Mouse (Mus musculus): ENCODE measurements around the gene Col15a1. TPM values are rescaled to one million over a fixed set of nuclear protein-coding genes. Genes with fewer than 3 reads are reported as not detected.
A peak's percentile ranks its signal among the peaks of the same experiment; 100 is the strongest.

Gene Col15a1
- polyA plus RNA-seq (2015; fragmentation: Nextera tagmentation; extraction: Ambion mirVana) = 18.3 and 19.3 TPM in 2 replicates

- ATAC-seq (ENCODE audit: insufficient number of reproducible peaks, insufficient read depth, low FRiP score, low TSS enrichment, low read depth) = no peak
- Histone ChIP-seq H3K9ac (peak within 1 kb of the TSS; percentile 72), H3K4me2 (peak within 1 kb of the TSS; percentile 94), H3K9me3 (no peaks in the 10 kb centered on the region), H3K4me3 (peak within 1 kb of the TSS; percentile 58), H3K27me3 (peaks cover 70% of the 10 kb centered on the region), H3K27ac (0 out of 2 replicates have a peak within 1 kb of the TSS, but pooled peaks have one; percentile 28), H3K36me3 (no peaks in the 10 kb centered on the region), H3K4me1 (peaks cover 22% of the 10 kb centered on the region)
- WGBS = 1% methylated on average over 37 of the region's 45 CpGs
Measured at GRCm38 (mm10) chr4:47207969-47208420, at the start of gene Col15a1. Gene Col15a1, plus strand, starts transcription at chr4:47208161.

DNA sequence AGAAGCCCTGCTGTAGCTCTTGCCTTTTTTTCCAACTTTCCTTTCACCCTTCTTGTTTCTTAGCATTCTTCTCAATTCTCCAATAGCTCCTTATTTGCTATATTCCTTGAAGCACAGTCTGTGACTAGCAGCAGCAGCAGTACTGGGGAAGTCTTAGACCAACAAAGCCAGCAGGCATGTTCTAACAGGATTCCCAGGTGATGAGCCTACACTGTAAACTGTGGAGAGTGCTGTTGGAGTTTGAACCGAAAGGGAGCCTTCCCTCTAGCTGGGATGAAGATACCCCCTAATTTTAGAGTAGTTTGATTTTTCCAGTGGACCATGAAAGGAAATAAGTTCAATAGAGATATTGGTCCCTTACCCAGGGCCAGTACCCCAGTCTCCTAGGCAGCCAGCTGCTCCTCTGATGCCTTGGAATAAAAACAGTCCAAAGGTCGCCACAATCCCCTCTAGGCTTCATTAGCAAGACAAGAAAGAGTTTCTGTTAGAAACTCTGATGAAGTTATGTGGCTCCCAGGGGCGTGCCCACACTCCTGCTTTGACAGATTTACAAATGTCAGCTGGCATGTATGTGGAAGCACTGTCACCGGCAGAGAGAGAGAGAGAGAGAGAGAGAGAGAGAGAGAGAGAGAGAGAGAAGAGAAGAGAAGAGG, 46.7 kb upstream of the Col15a1 start:
- no peak for ATAC-seq (ENCODE audit: insufficient number of reproducible peaks, insufficient read depth, low FRiP score, low TSS enrichment, low read depth)
- H3K9me3 ChIP-seq = no peaks in the 10 kb centered on the region
- WGBS = 6% methylated on average over 4 of the region's 4 CpGs
- H3K4me2 ChIP-seq = peak overlapping the region; percentile 2; the same call in 1 of the 2 replicates
- no peaks in the 10 kb centered on the region for H3K36me3 ChIP-seq
- no peak overlapping the region for H3K9ac ChIP-seq
- H3K27me3 ChIP-seq = no peaks in the 10 kb centered on the region
- H3K4me1 ChIP-seq = peaks cover 8% of the 10 kb centered on the region; the same call in 1 of the 2 replicates
- no peak overlapping the region for H3K27ac ChIP-seq
- no peak overlapping the region for H3K4me3 ChIP-seq

DNA sequence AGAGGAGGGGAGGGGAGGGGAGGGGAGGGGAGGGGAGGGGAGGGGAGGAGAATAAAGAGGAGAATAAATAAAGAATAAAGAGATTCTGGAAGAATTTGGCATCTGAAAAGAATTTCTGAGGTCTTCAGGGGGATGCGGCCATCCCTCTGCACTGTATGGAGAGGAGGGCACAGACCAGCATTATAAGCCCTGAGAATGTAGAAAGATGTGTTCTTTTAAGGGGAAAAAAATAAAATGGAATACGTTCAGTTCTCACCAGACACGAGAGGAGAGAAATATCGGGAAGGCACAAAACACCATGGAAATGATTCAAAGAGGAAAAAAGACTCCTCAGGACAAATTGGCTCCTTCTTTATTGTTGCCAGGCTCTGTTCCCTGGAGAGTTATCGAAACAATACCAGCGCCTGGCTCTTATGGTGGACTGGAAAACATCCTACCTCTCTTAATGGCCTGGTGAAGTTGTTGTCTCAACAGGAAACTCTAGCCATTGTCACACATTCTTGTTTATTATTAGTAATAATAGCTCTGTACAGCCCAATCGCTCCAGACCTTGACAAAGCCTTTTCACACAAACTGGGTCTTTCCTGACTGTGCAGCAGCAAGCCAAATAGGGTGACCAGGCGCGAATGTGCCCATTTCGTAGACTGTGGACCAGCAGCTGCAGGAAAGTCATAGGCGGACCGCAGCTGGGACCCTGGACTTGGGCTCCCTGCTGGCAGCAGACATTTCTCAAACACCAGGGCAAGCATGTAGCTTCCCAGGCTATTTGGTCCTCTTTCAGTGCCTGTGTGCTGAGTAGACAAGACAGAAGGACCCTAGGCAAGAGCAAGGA, 46.0 kb upstream of the Col15a1 start:
- no peaks in the 10 kb centered on the region for H3K27me3 ChIP-seq
- H3K4me3 ChIP-seq = no peak overlapping the region
- no peaks in the 10 kb centered on the region for H3K36me3 ChIP-seq
- no peaks in the 10 kb centered on the region for H3K9me3 ChIP-seq
- ATAC-seq (ENCODE audit: insufficient number of reproducible peaks, insufficient read depth, low FRiP score, low TSS enrichment, low read depth) = no peak
- no peak overlapping the region for H3K4me2 ChIP-seq
- H3K27ac ChIP-seq = no peak overlapping the region
- peaks cover 8% of the 10 kb centered on the region; the same call in 1 of the 2 replicates for H3K4me1 ChIP-seq
- 61% methylated on average over 12 of the region's 12 CpGs for WGBS
- H3K9ac ChIP-seq = no peak overlapping the region

- WGBS = 68% methylated on average over 1 of the region's 1 CpGs
- Histone ChIP-seq H3K4me1 (no peaks in the 10 kb centered on the region), H3K9me3 (no peaks in the 10 kb centered on the region), H3K4me3 (no peak overlapping the region), H3K36me3 (no peaks in the 10 kb centered on the region), H3K27ac (no peak overlapping the region), H3K9ac (no peak overlapping the region), H3K27me3 (no peaks in the 10 kb centered on the region), H3K4me2 (no peak overlapping the region)
- ATAC-seq (ENCODE audit: insufficient number of reproducible peaks, insufficient read depth, low FRiP score, low TSS enrichment, low read depth) = no peak
Measured at GRCm38 (mm10) chr4:47172314-47172713, 35.6 kb upstream of the Col15a1 start.

- no peak for ATAC-seq (ENCODE audit: insufficient number of reproducible peaks, insufficient read depth, low FRiP score, low TSS enrichment, low read depth)
- 81% methylated on average over 8 of the region's 8 CpGs for WGBS
- H3K27ac ChIP-seq = no peak overlapping the region
Measured at GRCm38 (mm10) chr4:47177101-47177500, 30.9 kb upstream of the Col15a1 start.

DNA sequence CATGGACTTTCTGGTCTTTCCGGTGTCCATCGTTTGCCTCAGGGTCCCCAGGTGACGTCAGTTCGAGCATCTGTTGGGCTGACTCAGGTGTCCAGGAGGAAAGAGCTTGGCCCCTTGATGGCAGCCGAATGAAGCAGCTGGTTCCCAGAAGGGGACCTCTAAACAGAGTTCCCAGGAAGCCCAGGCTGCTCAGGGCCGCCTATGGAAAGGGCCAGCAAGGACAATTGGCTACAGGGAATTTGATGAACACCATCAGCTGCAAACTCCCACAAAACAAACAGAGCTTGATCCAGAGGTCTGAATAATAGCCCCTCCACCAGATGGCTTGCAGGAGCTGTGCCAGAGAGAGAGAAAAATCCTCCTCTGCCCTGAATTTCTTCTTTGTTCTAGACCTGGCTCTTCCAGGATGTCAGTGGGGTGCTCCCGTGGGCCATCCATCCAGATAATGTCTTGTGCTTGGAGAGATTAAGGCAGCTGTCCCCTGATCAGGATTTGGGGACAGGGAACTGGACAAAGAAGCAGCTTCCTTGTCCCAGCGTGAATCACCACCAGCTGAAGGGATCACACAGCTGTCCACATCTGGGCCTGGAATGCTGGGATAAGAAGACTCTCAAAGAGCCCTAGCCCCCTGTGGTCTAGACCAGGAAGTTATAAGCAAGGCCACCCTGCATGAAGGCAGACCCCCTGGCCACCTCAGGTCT, 29.6 kb upstream of the Col15a1 start:
- no peaks in the 10 kb centered on the region for H3K4me1 ChIP-seq
- 69% methylated on average over 8 of the region's 8 CpGs for WGBS
- H3K4me2 ChIP-seq = no peak overlapping the region
- no peak overlapping the region for H3K4me3 ChIP-seq
- H3K36me3 ChIP-seq = no peaks in the 10 kb centered on the region
- no peak overlapping the region for H3K9ac ChIP-seq
- H3K9me3 ChIP-seq = no peaks in the 10 kb centered on the region
- H3K27me3 ChIP-seq = no peaks in the 10 kb centered on the region
- no peak for ATAC-seq (ENCODE audit: insufficient number of reproducible peaks, insufficient read depth, low FRiP score, low TSS enrichment, low read depth)
- no peak overlapping the region for H3K27ac ChIP-seq

More at GRCm38 (mm10) chr4:47177101-47177500, 30.9 kb upstream of the Col15a1 start:
- no peak overlapping the region for H3K9ac ChIP-seq
- H3K9me3 ChIP-seq = no peaks in the 10 kb centered on the region
- no peak overlapping the region for H3K4me3 ChIP-seq
- no peaks in the 10 kb centered on the region for H3K4me1 ChIP-seq
- no peak overlapping the region for H3K4me2 ChIP-seq
- H3K36me3 ChIP-seq = no peaks in the 10 kb centered on the region
- no peaks in the 10 kb centered on the region for H3K27me3 ChIP-seq

DNA sequence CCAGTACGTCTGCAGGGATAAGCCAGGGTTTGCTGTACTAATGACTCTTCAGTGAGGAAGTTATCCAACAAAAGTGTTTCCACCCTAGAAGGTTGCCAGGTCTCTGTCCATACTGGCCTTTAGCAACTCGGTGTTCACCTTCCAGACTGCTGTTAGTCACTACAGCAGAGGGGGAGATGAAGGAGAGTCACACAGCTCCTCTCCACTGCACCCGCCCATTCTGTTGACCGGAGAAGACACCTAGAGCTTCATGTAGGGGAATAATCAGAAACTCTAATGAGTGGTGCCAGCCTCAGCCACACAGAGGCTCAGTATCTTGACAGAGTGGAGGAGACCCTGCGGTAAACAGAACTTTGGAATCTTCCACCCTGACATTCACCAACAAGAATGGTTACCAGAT, 28.4 kb upstream of the Col15a1 start:
- H3K27ac ChIP-seq = no peak overlapping the region
- ATAC-seq (ENCODE audit: insufficient number of reproducible peaks, insufficient read depth, low FRiP score, low TSS enrichment, low read depth) = no peak
- H3K4me2 ChIP-seq = no peak overlapping the region
- H3K4me1 ChIP-seq = no peaks in the 10 kb centered on the region
- no peak overlapping the region for H3K4me3 ChIP-seq
- 72% methylated on average over 5 of the region's 5 CpGs for WGBS
- H3K36me3 ChIP-seq = no peaks in the 10 kb centered on the region
- no peaks in the 10 kb centered on the region for H3K27me3 ChIP-seq
- no peak overlapping the region for H3K9ac ChIP-seq
- H3K9me3 ChIP-seq = no peaks in the 10 kb centered on the region

DNA sequence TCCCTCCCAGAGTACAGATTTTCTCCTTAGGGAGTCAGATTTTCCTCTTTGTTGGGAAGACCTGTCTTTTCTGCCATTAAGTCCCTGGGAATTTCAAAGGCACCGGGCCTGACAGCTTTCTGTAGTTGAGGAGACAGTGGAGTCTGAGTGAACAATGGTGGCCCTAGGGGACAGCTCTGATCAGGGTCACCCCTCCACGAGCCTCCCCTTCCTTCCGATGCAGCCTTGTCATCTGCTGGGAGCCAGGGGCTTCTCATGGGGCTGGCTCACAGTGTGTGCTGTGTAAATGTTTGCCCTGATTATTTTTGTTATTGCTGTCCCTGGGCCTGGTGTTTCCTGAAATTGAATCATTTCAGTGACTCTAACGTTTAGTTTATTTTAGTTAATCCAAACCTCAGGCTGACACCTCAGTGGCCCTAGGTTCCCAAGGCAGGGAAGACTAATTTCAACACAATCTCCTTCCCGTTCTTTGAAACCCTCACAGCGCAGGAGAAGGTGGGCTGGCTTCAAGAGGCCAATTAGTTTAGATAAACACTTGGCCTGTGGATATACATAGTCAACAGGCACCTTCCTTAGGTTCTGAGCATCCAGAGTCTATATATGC, 23.8 kb upstream of the Col15a1 start:
- no peak for ATAC-seq (ENCODE audit: insufficient number of reproducible peaks, insufficient read depth, low FRiP score, low TSS enrichment, low read depth)
- Histone ChIP-seq H3K36me3 (no peaks in the 10 kb centered on the region), H3K4me3 (no peak overlapping the region), H3K4me2 (no peak overlapping the region), H3K4me1 (no peaks in the 10 kb centered on the region; the same call in 1 of the 2 replicates), H3K27me3 (no peaks in the 10 kb centered on the region), H3K27ac (no peak overlapping the region), H3K9ac (no peak overlapping the region), H3K9me3 (no peaks in the 10 kb centered on the region)
- WGBS = 35% methylated on average over 6 of the region's 6 CpGs

GRCm38 (mm10) chr4:47186514-47186913, 21.4 kb upstream of the Col15a1 start:
- H3K4me1 ChIP-seq = no peaks in the 10 kb centered on the region; the same call in 1 of the 2 replicates
- no peaks in the 10 kb centered on the region for H3K9me3 ChIP-seq
- no peak overlapping the region for H3K9ac ChIP-seq
- whole genome bisulfite sequencing = 70% methylated on average over 6 of the region's 6 CpGs
- ATAC-seq (ENCODE audit: insufficient number of reproducible peaks, insufficient read depth, low FRiP score, low TSS enrichment, low read depth) = no peak
- no peak overlapping the region for H3K27ac ChIP-seq
- no peak overlapping the region for H3K4me2 ChIP-seq
- H3K27me3 ChIP-seq = no peaks in the 10 kb centered on the region
- H3K4me3 ChIP-seq = no peak overlapping the region
- H3K36me3 ChIP-seq = no peaks in the 10 kb centered on the region

GRCm38 (mm10) chr4:47196173-47196572, 11.8 kb upstream of the Col15a1 start:
- no peak overlapping the region for H3K9ac ChIP-seq
- no peak overlapping the region for H3K27ac ChIP-seq
- H3K4me2 ChIP-seq = no peak overlapping the region
- 78% methylated on average over 3 of the region's 3 CpGs for WGBS
- H3K4me1 ChIP-seq = no peaks in the 10 kb centered on the region
- no peak for ATAC-seq (ENCODE audit: insufficient number of reproducible peaks, insufficient read depth, low FRiP score, low TSS enrichment, low read depth)
- H3K4me3 ChIP-seq = no peak overlapping the region
- H3K36me3 ChIP-seq = no peaks in the 10 kb centered on the region
- H3K9me3 ChIP-seq = no peaks in the 10 kb centered on the region
- H3K27me3 ChIP-seq = no peaks in the 10 kb centered on the region; the same call in 1 of the 2 replicates

DNA sequence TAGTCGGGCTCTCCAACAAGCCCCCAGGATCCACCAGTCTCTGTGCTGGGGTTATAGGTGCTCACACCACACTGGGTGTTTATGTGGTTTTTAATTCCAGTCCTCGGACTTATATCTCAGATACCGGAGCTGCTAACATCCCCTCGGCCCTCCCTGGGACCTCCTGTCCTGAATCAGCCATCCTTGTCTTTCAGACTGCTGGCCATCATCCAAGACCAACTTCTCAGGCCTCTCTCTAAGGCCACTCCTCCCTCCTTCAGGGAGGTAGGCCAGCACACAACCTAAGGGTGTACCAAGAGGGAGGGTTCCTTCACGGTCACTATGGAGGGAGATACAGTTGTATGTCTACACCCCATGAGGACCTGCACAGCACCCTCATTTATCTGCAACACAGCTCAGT, 4.3 kb upstream of the Col15a1 start:
- ATAC-seq (ENCODE audit: insufficient number of reproducible peaks, insufficient read depth, low FRiP score, low TSS enrichment, low read depth) = no peak
- H3K9ac ChIP-seq = no peak overlapping the region
- WGBS = 77% methylated on average over 5 of the region's 5 CpGs
- H3K27me3 ChIP-seq = peaks cover 46% of the 10 kb centered on the region
- H3K27ac ChIP-seq = no peak overlapping the region
- no peaks in the 10 kb centered on the region for H3K36me3 ChIP-seq
- H3K4me1 ChIP-seq = peaks cover 18% of the 10 kb centered on the region
- H3K4me2 ChIP-seq = no peak overlapping the region
- H3K9me3 ChIP-seq = no peaks in the 10 kb centered on the region
- no peak overlapping the region for H3K4me3 ChIP-seq
